Mouse (Mus musculus) bone marrow, adult 2 months (tissue): ENCODE data around the gene Ptges. TPM values are rescaled to one million over a fixed set of nuclear protein-coding genes. Genes with fewer than 3 reads are reported as not detected.
A peak's percentile ranks its signal among the peaks of the same experiment; 100 is the strongest.

Experiments
- H3K27ac ChIP-seq: fragments of 200-500 bp; 2 replicates; pipeline ENCODE4 v1.5.1; 2012; ENCODE audit warnings: low read depth, mild to moderate bottlenecking, control low read depth, inconsistent platforms, low read length; ENCODE audit not compliant: control insufficient read depth, poor library complexity, insufficient read depth
- H3K4me1 ChIP-seq: fragments of 200-500 bp; 2 replicates; pipeline ENCODE4 v1.6.1; 2011; ENCODE audit warnings: low read length; ENCODE audit not compliant: control insufficient read depth, insufficient read depth
- H3K4me3 ChIP-seq: fragments of 200-500 bp; replicated peaks from 2 replicates; pipeline ENCODE3; 2011; ENCODE audit warnings: mild to moderate bottlenecking, low read depth, low read length, control low read depth; ENCODE audit not compliant: control insufficient read depth
- CTCF ChIP-seq: fragments of 200-500 bp; IDR thresholded peaks from 2 replicates; pipeline ENCODE4 v1.5.1; 2011; ENCODE audit warnings: low read length, control low read depth; ENCODE audit not compliant: control insufficient read depth, insufficient read depth
- POLR2A ChIP-seq: fragments of 200-500 bp; IDR thresholded peaks from 2 replicates; pipeline ENCODE4 v1.6.1; 2011; ENCODE audit warnings: low read depth, mild to moderate bottlenecking, control low read depth, low read length, borderline replicate concordance; ENCODE audit not compliant: control insufficient read depth
- WGBS: fragments of 180-500 bp; shearing (Covaris S2); methylation state at CpG from one replicate; pipeline ENCODE4 v1.1.7; 2018; 5-methylcytosine and 5-hydroxymethylcytosine counted together
- polyA plus RNA-seq: library from polyadenylated mRNA; stranded (reverse); fragments of >200 nt; gene quantifications from 2 replicates; pipeline ENCODE4 v1.2.4, GENCODE M21; 2011; ENCODE audit warnings: low replicate concordance; ENCODE audit not compliant: missing spikeins, insufficient read depth, insufficient read length

Gene Ptges
- polyA plus RNA-seq, result 2.9 and 8.0 TPM in 2 replicates

DNA sequence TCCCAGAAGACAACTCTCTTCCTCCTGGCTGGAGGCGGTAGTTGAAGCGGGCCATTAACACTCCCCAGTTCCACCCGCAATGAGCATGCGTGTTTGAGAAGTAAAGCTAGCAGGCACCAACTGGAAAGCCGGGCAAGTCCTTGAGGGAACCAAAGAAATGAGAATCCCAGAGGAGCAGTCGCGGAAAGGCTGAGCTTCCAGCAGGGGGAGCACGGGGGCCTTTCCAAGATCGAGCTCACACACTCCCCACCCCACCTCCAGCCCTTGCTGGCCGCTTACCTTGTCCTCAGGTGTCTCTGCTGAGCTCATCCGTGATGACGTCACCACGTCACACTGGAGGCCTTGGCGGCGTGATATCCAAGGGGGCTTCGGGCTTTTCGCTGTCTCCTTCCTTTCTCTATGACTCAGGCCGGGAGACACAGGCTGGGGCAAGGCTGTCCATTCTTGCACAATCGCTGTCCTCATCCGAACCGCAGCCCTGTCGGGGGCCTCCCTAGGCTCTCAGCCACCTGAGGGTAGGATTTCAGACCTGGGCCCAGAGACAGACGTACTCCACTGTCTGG is at the start of gene Ptges:
Gene Ptges, minus strand, starts transcription at position 381 of the 563 bp plus-strand sequence.
- H3K4me3 ChIP-seq, result peak within 1 kb of the TSS; percentile 74
- TF ChIP-seq CTCF (peak; percentile 44; the same call in 1 of the 2 replicates), POLR2A (no peak)
- H3K4me1 ChIP-seq, result peaks cover 6% of the 10 kb centered on the region
- 2% methylated on average over 23 of the region's 23 CpGs for WGBS
- H3K27ac ChIP-seq, result peak within 1 kb of the TSS; percentile 70

DNA sequence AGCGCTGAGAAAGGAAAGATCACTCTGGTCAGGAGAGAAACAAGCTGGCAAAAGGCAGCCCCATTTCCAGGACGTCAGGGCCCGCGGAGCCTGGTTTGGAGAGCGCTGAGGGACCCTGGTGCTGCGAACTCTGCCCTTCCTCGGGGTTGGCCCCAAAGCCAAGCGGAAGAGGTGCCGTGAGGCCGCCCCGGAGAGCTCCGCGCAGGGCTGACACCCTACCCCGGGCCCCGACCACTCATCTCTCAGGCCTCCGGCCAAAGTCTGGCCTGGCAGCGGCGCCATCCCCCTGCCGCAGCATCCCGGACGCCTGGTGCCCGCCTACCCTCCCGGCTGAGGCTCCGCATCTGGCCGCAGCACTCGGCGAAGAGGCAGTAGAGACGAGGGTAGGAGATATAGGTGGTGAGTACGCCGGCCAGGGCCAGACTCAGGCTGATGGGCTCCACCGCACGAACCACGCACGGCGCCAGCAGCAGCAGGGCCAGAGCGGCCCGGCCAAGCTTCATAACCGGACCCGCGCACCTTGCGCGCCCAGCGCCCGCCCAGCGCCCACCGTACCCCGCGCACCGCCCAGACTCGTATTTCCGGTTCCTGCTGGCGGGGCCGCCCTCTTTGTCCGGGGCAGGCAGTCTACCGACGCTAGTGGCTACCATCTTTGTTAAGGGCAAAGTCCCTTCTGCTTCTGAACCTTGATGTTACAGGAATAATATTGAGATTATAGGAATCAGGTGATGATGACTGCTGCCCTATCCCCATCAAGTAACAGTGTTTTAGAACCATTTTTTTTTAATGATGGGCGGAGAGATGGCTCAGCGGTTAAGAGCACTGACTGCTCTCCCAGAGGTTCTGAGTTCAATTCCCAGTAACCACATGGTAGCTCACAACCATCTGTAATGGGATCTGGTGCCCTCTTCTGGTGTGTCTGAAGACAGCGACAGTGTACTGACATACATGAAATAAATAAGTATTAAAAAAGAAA is 38.0 kb upstream of the Ptges start, which contains the start of gene Tor1a:
Gene Tor1a, minus strand, starts transcription at position 582 of the 976 bp plus-strand sequence.
- H3K4me3 ChIP-seq, result peak within 1 kb of the TSS; percentile 91
- TF ChIP-seq CTCF, result no peak
- TF ChIP-seq POLR2A, result peak; percentile 73; the same call in 1 of the 2 replicates
- WGBS, result 3% methylated on average over 59 of the region's 59 CpGs
- peak within 1 kb of the TSS; percentile 91 for H3K27ac ChIP-seq
- H3K4me1 ChIP-seq, result peaks cover 3% of the 10 kb centered on the region; the same call in 1 of the 2 replicates

GRCm38 (mm10) chr2:30966826-30967225 is 37.2 kb upstream of the Ptges start:
- Histone ChIP-seq H3K4me3 (peak overlapping the region; percentile 91), H3K4me1 (peaks cover 3% of the 10 kb centered on the region; the same call in 1 of the 2 replicates), H3K27ac (peak overlapping the region; percentile 91)
- no peak for TF ChIP-seq POLR2A
- no peak for TF ChIP-seq CTCF
- whole genome bisulfite sequencing, result 1% methylated on average over 16 of the region's 16 CpGs

- TF ChIP-seq POLR2A (no peak), CTCF (no peak)
- Histone ChIP-seq H3K4me3 (peak overlapping the region; percentile 40), H3K4me1 (peaks cover 3% of the 10 kb centered on the region; the same call in 1 of the 2 replicates), H3K27ac (peak overlapping the region; percentile 68)
- WGBS, result 51% methylated on average over 8 of the region's 8 CpGs
Measured at GRCm38 (mm10) chr2:30965627-30966026, 36.0 kb upstream of the Ptges start.

DNA sequence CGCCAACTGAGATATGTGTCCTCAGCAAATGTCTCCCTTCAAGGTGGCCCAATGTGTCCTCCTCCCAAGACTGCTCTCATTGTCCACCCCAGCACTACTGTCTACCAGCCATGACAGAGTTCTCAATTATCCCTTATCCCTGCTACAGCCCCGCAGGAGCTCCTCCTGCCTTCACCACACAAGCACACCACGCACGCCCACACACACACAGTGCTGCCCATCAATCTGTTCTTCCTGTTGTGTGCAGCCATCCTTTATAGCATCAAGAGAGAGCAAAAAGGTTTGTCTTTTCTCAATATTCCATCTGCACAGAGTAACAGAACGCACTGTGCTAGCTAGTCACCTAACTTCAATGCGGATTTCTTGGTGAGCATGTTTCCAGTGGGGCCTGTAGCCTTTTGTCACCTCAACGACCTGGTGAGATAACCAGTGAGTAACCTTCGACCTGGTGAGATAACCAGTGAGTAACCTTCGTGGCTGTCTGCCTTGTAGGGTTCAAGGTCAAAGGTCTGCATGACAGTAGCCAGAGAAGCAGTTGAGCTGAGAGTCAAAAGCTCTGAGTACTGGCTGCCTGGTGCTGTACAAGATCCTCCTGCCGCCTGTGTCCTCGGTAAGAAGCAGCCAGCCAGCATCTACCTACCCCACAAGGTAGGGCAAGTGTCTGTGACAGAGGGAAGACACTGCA is 33.0 kb upstream of the Ptges start:
- Histone ChIP-seq H3K4me1 (peaks cover 3% of the 10 kb centered on the region; the same call in 1 of the 2 replicates), H3K4me3 (no peak overlapping the region), H3K27ac (no peak overlapping the region)
- no peak for TF ChIP-seq POLR2A
- TF ChIP-seq CTCF, result no peak
- WGBS, result 84% methylated on average over 11 of the region's 11 CpGs

DNA sequence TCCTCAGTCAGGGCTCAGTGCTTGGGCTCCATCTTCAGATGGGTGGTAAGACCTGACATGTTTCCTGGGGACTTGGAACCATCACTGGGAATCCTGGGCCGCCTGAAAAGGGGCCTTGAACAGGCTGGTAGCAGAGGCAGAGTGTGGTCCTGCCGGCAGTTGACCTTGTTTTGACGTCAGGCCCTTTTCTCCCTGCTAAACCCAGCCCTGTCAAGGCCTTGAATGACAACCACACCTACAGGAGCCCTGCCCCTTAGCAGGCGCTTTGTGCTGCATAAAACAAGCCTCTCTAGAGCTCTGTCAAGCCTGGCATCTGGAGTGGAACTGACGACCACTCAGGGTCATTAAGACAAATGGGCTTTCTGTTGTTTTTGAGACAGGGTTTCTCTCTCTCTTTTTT is 30.2 kb upstream of the Ptges start:
- peaks cover 3% of the 10 kb centered on the region; the same call in 1 of the 2 replicates for H3K4me1 ChIP-seq
- WGBS, result 78% methylated on average over 5 of the region's 5 CpGs
- H3K27ac ChIP-seq, result no peak overlapping the region; the same call in 1 of the 2 replicates
- no peak overlapping the region for H3K4me3 ChIP-seq
- TF ChIP-seq CTCF (no peak), POLR2A (no peak)

- H3K4me3 ChIP-seq, result no peak overlapping the region
- TF ChIP-seq POLR2A, result no peak
- TF ChIP-seq CTCF, result no peak
- no peak overlapping the region for H3K27ac ChIP-seq
- H3K4me1 ChIP-seq, result no peaks in the 10 kb centered on the region; the same call in 1 of the 2 replicates
- WGBS, result 90% methylated on average over 14 of the region's 14 CpGs
Measured at GRCm38 (mm10) chr2:30958726-30959125, 29.1 kb upstream of the Ptges start.
